Mouse (Mus musculus): Measurements from ENCODE around the gene Myl6. TPM values are rescaled to one million over a fixed set of nuclear protein-coding genes. Genes with fewer than 3 reads are reported as not detected.

The Myl6 gene
- polyA plus RNA-seq (2017; shearing (Covaris generic)): 1,000 to 10,000 TPM; 1,313 to 1,615 TPM

DNA sequence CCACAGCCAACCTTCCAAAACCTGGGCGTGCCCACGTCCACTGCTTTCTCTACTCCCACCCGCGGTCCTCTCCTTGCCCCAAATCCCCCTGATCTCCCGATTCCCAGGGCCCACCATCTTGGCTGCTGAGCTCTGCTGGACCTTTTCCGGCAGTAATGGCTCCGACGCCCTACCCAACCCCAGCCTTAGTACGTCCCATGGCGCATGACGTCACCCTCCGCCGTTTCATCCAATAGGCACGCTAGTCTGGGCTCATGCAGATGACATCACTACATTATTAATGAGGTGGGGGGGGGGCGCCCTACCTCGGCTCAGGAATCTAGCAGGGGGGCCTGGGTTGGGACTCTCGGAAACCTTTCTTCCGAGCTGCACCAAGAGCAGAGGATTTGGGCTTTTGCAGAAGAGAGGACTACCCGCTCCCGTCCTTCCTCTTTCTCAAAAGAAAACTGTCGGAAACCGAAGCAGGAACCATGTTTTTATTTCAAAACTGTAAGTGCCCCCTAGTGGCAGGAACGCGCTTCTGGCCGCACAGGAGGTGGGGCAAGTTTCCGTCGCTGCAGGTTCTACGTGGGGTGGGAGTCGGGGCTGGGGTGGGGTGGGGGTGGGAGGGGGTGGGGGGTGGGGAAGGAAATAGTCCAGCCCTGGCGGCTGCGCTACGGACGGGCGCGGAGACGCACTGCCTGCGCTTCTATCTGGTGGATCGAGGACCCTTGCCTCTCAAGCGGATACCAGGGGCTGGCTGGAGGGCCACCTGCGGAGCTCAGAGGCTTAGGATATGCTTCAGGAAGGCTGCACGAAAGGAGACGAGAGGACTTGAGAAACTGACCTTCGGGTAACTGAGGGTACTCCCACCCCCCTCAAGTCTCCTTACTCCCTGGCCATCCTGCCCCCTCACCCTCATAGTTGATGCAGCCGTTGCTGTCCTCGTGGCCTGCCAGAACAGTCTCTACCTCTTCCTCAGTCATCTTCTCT is at the start of gene Myl6:
Gene Myl6, minus strand, starts transcription at position 451 of the 972 bp plus-strand sequence.

DNA sequence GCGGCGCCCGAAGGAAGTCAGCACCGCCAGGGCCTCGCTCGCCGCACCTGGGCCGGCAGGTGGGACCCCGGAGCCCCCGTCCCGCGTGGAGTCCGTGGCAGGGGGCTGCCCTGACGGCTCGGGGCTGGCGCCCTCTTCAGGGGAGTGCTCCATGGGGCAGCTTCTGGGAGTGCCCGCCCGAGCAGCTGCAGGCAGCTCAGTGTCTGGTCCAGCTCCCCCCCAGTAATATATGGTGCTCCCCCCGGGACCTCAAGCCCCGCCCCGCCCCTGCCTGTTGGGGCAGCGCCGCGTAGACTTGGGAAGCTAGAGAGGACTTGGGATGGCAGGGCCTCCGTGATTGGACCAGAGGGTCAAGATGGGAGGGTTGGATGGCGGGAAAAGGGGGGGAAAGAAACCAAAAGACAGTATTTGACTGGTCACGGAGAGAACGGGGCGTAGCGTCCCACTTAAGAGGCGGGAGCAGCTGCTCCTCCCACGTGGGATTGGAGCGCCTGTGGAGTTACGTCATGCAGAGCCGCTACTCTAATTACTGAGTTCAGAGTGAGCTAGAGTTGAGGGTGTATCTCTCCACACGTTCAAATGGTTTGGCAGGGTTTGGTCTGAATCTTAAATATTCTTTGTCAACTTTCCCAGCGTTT is 31.8 kb upstream of the Myl6 start, which contains the start of gene Esyt1:
Gene Esyt1, minus strand, starts transcription at position 201 of the 638 bp plus-strand sequence.

DNA sequence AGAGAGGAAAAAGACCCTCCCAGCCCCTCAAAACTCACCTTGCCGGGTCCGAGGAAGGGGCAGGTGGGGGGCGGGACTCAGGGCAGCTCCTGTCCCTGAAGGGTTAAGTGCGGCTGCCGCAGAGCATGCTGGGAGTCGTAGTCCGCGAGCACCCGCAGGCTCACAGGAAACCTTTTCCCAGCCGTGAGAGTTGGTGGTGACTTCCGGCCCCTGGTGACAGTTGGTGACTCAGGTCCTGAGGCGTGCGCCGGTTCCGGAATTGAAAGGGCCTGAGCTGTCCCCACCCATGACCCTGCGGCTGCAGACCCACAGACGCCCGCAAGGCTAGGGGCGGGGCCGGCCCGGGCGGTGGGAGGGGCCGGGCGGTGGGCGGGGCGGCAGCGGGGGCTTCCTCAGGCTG is 4.6 kb upstream of the Myl6 start, which contains the start of gene Myl6b:
Gene Myl6b, minus strand, starts transcription at position 96 of the 400 bp plus-strand sequence.

DNA sequence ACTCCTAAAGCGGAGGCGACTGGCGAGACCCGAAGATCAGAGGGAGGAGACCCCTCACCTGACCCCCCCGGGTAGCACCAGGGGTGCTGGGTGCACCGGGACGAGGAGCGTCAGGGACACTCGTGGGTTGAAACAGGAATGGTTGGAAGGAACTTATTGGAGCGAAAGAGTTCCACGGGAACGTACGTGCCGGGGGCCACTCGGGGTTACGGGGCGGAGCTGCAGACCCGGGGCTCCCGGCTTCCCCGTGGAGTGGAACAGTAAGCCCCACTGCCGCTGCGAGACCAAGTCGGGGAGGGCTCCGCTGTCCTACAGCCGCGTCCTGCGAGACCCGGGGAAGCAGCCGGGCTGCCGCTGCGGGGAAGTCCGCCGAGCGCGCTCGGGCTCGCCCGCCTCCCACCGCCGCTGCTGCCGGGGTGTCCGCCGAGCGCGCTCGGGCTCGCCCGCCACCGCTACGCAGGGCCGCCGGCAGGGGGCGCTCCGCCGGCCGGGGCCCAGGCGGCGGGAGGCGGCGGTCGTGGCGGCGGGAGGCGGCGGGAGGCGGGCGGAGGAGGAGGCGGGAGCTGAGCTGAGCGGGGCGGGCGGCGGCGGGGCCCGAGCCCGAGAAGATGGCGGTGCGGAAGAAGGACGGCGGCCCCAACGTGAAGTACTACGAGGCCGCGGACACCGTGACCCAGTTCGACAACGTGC is 35.1 kb downstream of the Myl6 start, which contains the start of gene Smarcc2:
Gene Smarcc2, plus strand, starts transcription at position 530 of the 690 bp plus-strand sequence.

Other genes starting within 250 kb of the Myl6 start
- not detected for gene Apon, start 240.0 kb downstream of the Myl6 start, polyA plus RNA-seq (2017; shearing (Covaris generic))
- gene Apof, start 225.5 kb downstream of the Myl6 start, polyA plus RNA-seq (2017; shearing (Covaris generic)): not detected
- 10 to 100 TPM; 66.3 to 70.6 TPM for gene Stat2, start 223.6 kb downstream of the Myl6 start, polyA plus RNA-seq (2017; shearing (Covaris generic))
- under 1 TPM in 1 of 2 experiments, not detected in 1; 0.54 TPM for gene Il23a, start 195.4 kb downstream of the Myl6 start, polyA plus RNA-seq (2017; shearing (Covaris generic))
- gene Pan2, start 190.8 kb downstream of the Myl6 start, polyA plus RNA-seq (2017; shearing (Covaris generic)): 10 to 100 TPM; 39.5 to 50.2 TPM
- 100 to 1,000 TPM in 1 of 2 experiments, 10 to 100 TPM in 1; 89.0 to 132 TPM for gene Cnpy2, start 171.7 kb downstream of the Myl6 start, polyA plus RNA-seq (2017; shearing (Covaris generic))
- gene Cs, start 156.4 kb downstream of the Myl6 start, polyA plus RNA-seq (2017; shearing (Covaris generic)): 100 to 1,000 TPM; 153 to 176 TPM
- 10 to 100 TPM; 26.8 to 30.6 TPM for gene Coq10a, start 125.1 kb downstream of the Myl6 start, polyA plus RNA-seq (2017; shearing (Covaris generic))
- gene Ankrd52, start 117.0 kb downstream of the Myl6 start, polyA plus RNA-seq (2017; shearing (Covaris generic)): 1 to 10 TPM; 6.3 to 6.5 TPM
- not detected for gene Slc39a5, start 92.9 kb downstream of the Myl6 start, polyA plus RNA-seq (2017; shearing (Covaris generic))
- 100 to 1,000 TPM; 116 to 123 TPM for gene Nabp2, start 82.7 kb downstream of the Myl6 start, polyA plus RNA-seq (2017; shearing (Covaris generic))
- 10 to 100 TPM; 37.5 to 41.8 TPM for gene Rnf41, start 82.5 kb downstream of the Myl6 start, polyA plus RNA-seq (2017; shearing (Covaris generic))
- gene Smarcc2, start 34.9 kb downstream of the Myl6 start, polyA plus RNA-seq (2017; shearing (Covaris generic)): 100 to 1,000 TPM; 111 to 120 TPM
- 1 to 10 TPM; 2.7 to 4.7 TPM for gene Myl6b, start 4.5 kb upstream of the Myl6 start, polyA plus RNA-seq (2017; shearing (Covaris generic))
- gene Esyt1, start 31.7 kb upstream of the Myl6 start, polyA plus RNA-seq (2017; shearing (Covaris generic)): 100 to 1,000 TPM; 216 to 394 TPM
- gene Zc3h10, start 53.6 kb upstream of the Myl6 start, polyA plus RNA-seq (2017; shearing (Covaris generic)): 10 to 100 TPM; 22.0 to 27.4 TPM
- 1,000 to 10,000 TPM; 2,016 to 2,109 TPM for gene Rpl41, start 55.2 kb upstream of the Myl6 start, polyA plus RNA-seq (2017; shearing (Covaris generic))
- 10 to 100 TPM; 26.4 to 30.0 TPM for gene Pa2g4, start 71.8 kb upstream of the Myl6 start, polyA plus RNA-seq (2017; shearing (Covaris generic))
- 1 to 10 TPM; 2.9 to 8.1 TPM for gene Erbb3, start 95.5 kb upstream of the Myl6 start, polyA plus RNA-seq (2017; shearing (Covaris generic))
- gene Rps26, start 132.6 kb upstream of the Myl6 start, polyA plus RNA-seq (2017; shearing (Covaris generic)): 100 to 1,000 TPM; 473 to 520 TPM
- 100 to 1,000 TPM in 1 of 2 experiments, 10 to 100 TPM in 1; 71.0 to 105 TPM for gene Ikzf4, start 151.8 kb upstream of the Myl6 start, polyA plus RNA-seq (2017; shearing (Covaris generic))
- gene Suox, start 179.9 kb upstream of the Myl6 start, polyA plus RNA-seq (2017; shearing (Covaris generic)): 10 to 100 TPM; 46.6 to 47.9 TPM
- gene Rab5b, start 202.1 kb upstream of the Myl6 start, polyA plus RNA-seq (2017; shearing (Covaris generic)): 10 to 100 TPM; 44.2 to 45.0 TPM
- gene Pmel, start 210.1 kb upstream of the Myl6 start, polyA plus RNA-seq (2017; shearing (Covaris generic)): 1 to 10 TPM; 2.9 to 5.1 TPM
- gene Cdk2, start 210.9 kb upstream of the Myl6 start, polyA plus RNA-seq (2017; shearing (Covaris generic)): 10 to 100 TPM; 33.2 to 43.0 TPM